Mouse (Mus musculus): Measurements from ENCODE around the gene Lama4.

DNA sequence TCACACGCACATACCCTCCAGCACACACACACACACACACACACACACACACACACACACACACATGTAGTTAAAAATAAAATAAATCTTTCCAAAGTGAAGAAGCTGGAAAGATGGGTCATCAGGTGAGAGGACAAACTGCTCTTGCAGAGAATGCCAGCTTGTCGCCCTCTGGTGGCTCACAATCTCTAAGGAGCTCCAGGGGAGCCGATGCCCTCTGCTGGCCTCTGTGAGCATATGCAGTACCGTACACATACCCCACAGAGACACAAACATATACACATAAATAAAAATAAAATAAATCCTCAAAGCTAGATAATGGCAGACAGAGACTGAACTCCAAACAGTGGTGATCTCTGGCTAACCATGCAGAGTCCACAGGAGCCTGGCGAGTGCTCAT lies 99.4 kb downstream of the Lama4 start:
- no peak for TF ChIP-seq GATA1 (IDR thresholded peaks at IDR 0.05; ENCODE audit: borderline replicate concordance, low read length)
- no peak for TF ChIP-seq FLI1 (IDR thresholded peaks at IDR 0.05; ENCODE audit: low read length)

Data from megakaryocyte, embryonic 14.5 days (primary cell).